13 mouse cellular contexts compared by ENCODE assay signal in the genomic region with DNA sequence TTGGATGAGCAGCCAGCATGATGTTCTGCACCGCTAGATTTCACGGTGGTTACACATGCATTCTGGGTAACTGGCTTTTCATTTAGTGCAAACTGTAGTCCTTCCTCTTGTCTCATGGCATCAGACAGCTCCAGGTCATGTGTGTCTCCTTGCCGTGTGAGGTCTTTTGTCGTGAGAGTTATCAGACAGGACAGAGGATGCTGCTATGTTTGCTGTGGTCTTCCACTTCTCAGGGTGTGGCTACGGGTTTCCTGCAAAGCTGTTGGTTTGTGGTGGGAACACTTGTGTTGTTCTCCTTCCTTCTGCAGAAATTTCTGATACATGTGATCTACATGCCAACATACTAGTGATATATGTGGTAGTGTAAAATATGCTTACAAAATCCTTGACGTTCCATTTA.
"Had no signal": no experiment of that assay in that cellular context is flagged by ENCODE, and none has a peak within 500 bp of the region (broad histone marks: within the 10 kb centered on the region; RNA-seq: fewer than 3 reads in every experiment).

No protein-coding gene starts in this region.

- ATAC-seq: midbrain, embryonic 16.5 days had no signal

- H3K4me3 ChIP-seq: limb, embryonic 15.5 days; megakaryocyte, embryonic 14.5 days; midbrain, embryonic 12.5 days; neural tube, embryonic 15.5 days had no signal

- H3K4me2 ChIP-seq: limb, embryonic 15.5 days; midbrain, embryonic 12.5 days; neural tube, embryonic 15.5 days had no signal

- H3K4me1 ChIP-seq: limb, embryonic 15.5 days; midbrain, embryonic 12.5 days; neural tube, embryonic 15.5 days had no signal

- H3K36me3 ChIP-seq: limb, embryonic 15.5 days; midbrain, embryonic 12.5 days; neural tube, embryonic 15.5 days had no signal

- DNase-seq: kidney, adult 11 months; kidney, adult 9 months; kidney, postnatal 14 days; lung, adult 18-20 months; right cerebral cortex, postnatal 4 days; spleen, adult 18-20 months; thymus, adult 18-20 months had no signal

- H3K27me3 ChIP-seq: limb, embryonic 15.5 days; midbrain, embryonic 12.5 days; neural tube, embryonic 15.5 days had no signal

- H3K9me3 ChIP-seq: limb, embryonic 15.5 days; megakaryocyte, embryonic 14.5 days; midbrain, embryonic 12.5 days; neural tube, embryonic 15.5 days had no signal

- H3K27ac ChIP-seq: limb, embryonic 15.5 days; liver, embryonic 14.5 days; midbrain, embryonic 12.5 days; neural tube, embryonic 15.5 days had no signal

- H3K9ac ChIP-seq: limb, embryonic 15.5 days; liver, embryonic 14.5 days; midbrain, embryonic 12.5 days; neural tube, embryonic 15.5 days had no signal
